Mouse (Mus musculus) spleen, postnatal 0 days (tissue): Measurements from ENCODE around the gene Ccnt2. TPM values are rescaled to one million over a fixed set of nuclear protein-coding genes. Genes with fewer than 3 reads are reported as not detected.

Source experiments
- polyA plus RNA-seq: library from polyadenylated mRNA; unstranded; fragments of >200 nt; fragmentation: Nextera tagmentation; extraction: Ambion mirVana; gene quantifications from 2 replicates; pipeline ENCODE4 v1.2.1, GENCODE M21; 2015

Gene Ccnt2
- polyA plus RNA-seq, result 45.8 and 49.7 TPM in 2 replicates

DNA sequence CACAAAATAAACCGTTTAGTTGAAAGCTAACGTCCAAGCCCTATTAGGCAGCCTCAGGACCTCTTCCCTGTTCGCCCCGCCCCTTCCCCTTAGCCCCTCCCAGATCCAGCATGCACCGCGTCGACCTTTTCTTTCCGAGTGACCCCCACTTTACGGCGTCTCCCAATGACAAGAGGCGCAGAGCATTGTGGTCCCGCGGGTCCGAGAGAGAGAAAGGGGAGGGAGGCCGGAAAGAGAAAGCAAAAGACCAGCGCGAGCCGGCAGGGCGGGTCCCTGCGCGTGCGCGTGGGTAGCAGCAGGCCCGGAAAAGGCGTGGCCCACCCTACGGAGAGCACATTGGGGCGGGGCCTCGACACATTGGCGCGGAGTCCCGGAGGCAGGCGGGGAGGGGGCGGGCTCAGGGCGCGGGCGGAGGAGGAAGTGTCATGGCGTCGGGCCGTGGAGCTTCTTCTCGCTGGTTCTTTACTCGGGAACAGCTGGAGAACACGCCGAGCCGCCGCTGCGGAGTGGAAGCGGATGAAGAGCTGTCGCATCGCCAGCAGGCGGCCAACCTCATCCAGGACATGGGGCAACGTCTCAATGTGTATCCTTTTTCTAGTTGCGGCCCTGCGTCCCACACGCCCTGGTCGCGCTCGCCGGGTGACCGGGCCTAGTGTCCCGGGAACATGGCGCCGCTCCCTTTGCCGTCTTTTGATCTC, at the start of gene Ccnt2:
Gene Ccnt2, plus strand, starts transcription at position 362 of the 698 bp plus-strand sequence.

DNA sequence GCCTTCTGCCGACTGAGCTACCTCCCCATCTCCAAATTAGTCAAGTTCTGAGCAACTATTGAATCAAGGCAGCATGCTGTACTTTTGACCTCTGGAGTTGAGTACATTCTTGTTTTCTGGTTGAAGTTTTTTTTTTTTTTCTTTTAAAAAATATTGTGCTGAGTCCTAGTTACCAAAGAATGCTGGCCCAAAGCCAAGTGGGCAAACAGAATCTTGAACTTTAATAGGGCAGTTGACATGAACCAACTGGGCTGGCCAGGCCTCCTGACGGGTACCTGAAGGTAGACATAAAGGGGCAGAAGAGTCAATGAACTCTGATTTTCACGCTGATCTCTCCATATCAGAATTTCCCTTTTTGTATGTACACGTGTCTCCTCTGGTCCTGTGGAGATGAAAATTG, 44.9 kb upstream of the Ccnt2 start, which contains the start of gene Acmsd:
Gene Acmsd, plus strand, starts transcription at position 318 of the 400 bp plus-strand sequence.

DNA sequence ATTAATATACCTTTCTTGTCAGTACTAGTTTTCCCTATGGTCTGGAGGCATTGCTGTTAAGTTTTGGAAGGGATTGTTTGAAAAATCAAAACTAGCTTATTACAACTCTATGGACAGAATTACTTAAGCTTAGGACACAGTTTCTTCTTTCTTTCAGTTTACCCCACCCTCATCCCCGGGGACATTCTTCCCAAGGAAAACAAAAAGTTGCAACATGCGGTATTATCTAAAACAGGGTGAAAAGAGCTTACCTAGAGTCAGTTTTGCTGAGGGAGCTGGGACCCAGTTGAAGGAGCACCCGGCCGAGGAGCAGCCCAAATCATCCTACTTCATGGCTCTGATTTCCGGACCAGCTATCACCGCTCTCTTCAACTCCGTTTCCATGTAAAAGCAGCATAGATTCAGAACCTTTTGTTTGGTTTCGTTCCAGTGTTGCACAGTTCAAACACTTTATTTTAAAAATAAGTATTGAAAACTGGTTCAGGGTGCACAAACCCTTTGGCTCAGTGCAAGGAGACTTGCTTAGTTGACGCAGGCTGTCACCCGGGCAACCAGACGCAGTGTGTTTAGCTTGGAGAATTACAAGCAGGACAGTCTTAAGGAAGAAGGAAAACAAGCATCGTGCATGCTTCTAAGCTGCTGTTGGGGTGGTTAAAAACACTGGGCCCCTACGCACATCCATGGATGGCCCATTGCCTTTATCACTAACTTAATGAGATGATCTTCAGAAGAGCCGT, 80.7 kb downstream of the Ccnt2 start, which contains the start of gene Map3k19:
Gene Map3k19, minus strand, starts transcription at position 546 of the 737 bp plus-strand sequence.

Other genes starting within 250 kb of the Ccnt2 start
- 0.87 and 0.91 TPM in 2 replicates for gene Tmem163, start 94.6 kb upstream of the Ccnt2 start, polyA plus RNA-seq
- 4.5 and 5.6 TPM in 2 replicates for gene Acmsd, start 44.8 kb upstream of the Ccnt2 start, polyA plus RNA-seq
- gene Map3k19, start 80.9 kb downstream of the Ccnt2 start, polyA plus RNA-seq, result 0.06 TPM in 1 of 2 replicates, not detected in the other
- gene Rab3gap1, start 94.6 kb downstream of the Ccnt2 start, polyA plus RNA-seq, result 11.2 and 12.0 TPM in 2 replicates